ENCODE assay signal across 15 mouse cellular contexts in genomic region chr11:78920411-78920939, GRCm38 (mm10). TPM values are rescaled to one million over a fixed set of nuclear protein-coding genes. Genes with fewer than 3 reads are reported as not detected.
DNase-seq lines count a peak whose midpoint lies in the region.
"Had no signal": no experiment of that assay in that cellular context is flagged by ENCODE, and none has a peak within 500 bp of the region (broad histone marks: within the 10 kb centered on the region; RNA-seq: fewer than 3 reads in every experiment).

TSS of gene Nos2 (plus strand) at chr11:78920787.

- 19% methylated on average over 6 of the region's 6 CpGs for WGBS in large intestine, adult 2 months

- peak; percentile 59 for DNase-seq in adrenal gland, adult 2 months
- no peak for DNase-seq in adrenal gland, postnatal 4 days (ENCODE audit: low spot score in 2 of 2)
- peak; percentile 27 for DNase-seq in 3T3-L1 (ENCODE audit: low read depth, low spot score)
- peak; percentile 17 to 58 for DNase-seq in adrenal gland, postnatal 36 days
- DNase-seq in large intestine, adult 2 months (ENCODE audit: low read depth, low spot score): no peak
- DNase-seq in right cerebral cortex, adult 18-20 months: no peak
- DNase-seq in cerebellum, adult 8-10 months: no peak
- no peak for DNase-seq in thymus, postnatal 36 days
- DNase-seq: cerebellum, adult 18-20 months; cerebellum, postnatal 25 days; kidney, adult 18-20 months; lung, postnatal 36 days; right cerebral cortex, postnatal 14 days had no signal

RNA-seq across cellular contexts. Expression of gene Nos2, which starts in this region (rescaled TPM):
- 1 to 10 TPM in 1 of 2 experiments, under 1 TPM in 1; 0.89 to 1.9 TPM for total RNA-seq in adrenal gland, adult 2 months (2021)
- 3.6 and 4.2 TPM in 2 replicates for polyA plus RNA-seq in adrenal gland, adult 2 months (2012; rRNA removed)
- 1 to 10 TPM; 1.7 to 2.7 TPM for total RNA-seq in adrenal gland, postnatal 4 days (2021)
- total RNA-seq in adrenal gland, postnatal 36 days (2021): 1 to 10 TPM in 1 of 2 experiments, under 1 TPM in 1; 0.89 to 1.8 TPM
- 67.4 and 76.0 TPM in 2 replicates for polyA plus RNA-seq in large intestine, adult 2 months (2012; rRNA removed)
- total RNA-seq: neutrophil, adult 5-6 weeks had no signal
- polyA plus RNA-seq: erythroblast, embryonic 14.5 days had no signal

Comparison
In these comparisons a context has a peak if more than half of its experiments do, and no peak if none do; other contexts are left out.
1. RNA of gene Nos2 (polyA plus RNA-seq): 67.4 to 76.0 TPM in large intestine, adult 2 months; 3.6 to 4.2 TPM in adrenal gland, adult 2 months; every median in the first group is over 10 times any median in the second.
2. DNase-seq: peak in adrenal gland, adult 2 months (single experiment), 3T3-L1 (single experiment) and adrenal gland, postnatal 36 days (2 of 2); none in adrenal gland, postnatal 4 days (0 of 2), large intestine, adult 2 months (single experiment), right cerebral cortex, adult 18-20 months (single experiment), cerebellum, adult 8-10 months (single experiment) and thymus, postnatal 36 days (0 of 2).